Mouse (Mus musculus) natural killer cell, adult 2 months (primary cell): Measurements from ENCODE around the gene Sptbn4.
"Not testable (repeated sequence)": the region's sequence is repeated elsewhere in the genome, so short reads cannot be mapped to it uniquely, and the experiment has no call there.

Source experiments
- DNase-seq, 2 experiments: peaks; one replicate each; pipeline ENCODE4 v3.0.0; 2022; ENCODE audit warnings: low spot score in 2 of 2

Gene Sptbn4

DNA sequence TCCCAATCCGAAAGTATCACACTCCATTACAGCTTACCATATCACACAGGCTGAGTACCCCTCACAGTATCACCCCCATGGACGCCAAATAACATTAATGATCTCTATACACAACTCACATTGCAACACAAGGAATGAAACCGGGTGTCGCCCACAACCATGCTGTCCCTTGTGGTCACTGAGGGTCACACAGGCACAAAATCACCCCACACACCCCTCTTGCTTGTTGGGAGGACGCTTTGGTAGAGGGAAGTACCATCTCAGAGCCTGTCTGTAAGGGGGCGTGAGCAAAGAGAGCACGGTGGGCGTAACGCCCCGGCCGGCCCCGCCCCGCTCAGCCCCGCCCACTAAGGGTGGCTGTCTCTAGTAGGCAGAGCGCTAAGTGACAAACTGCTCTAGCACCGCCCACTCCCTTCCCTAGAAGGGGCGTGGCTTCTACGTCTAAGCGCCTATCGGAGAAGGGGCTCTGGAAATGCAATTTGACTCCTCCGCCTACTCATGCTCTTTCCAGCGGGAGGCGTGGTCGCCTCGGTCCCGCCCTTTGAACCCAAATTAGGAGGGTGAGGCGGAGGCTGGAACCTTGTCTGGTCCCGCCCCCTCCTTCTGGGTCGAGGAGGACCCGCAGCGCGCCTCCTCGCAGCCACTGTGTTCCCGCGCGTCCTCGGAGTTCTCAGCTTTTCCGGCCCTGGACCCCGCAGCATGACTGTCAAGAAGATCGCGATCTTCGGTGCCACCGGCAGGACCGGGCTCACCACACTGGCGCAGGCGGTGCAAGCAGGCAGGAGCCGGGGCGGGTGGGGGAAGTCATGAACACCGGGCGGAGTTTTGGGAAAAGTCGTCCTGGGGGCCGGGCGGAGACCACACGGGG is at the start of gene Sptbn4, which contains the start of gene Blvrb:
Gene Sptbn4 (minus strand): TSS at position 268 of the 868 bp plus-strand sequence.
Gene Blvrb (plus strand): TSS at position 560 of the 868 bp plus-strand sequence.
- DNase-seq: peak; percentile 97 to 99

DNA sequence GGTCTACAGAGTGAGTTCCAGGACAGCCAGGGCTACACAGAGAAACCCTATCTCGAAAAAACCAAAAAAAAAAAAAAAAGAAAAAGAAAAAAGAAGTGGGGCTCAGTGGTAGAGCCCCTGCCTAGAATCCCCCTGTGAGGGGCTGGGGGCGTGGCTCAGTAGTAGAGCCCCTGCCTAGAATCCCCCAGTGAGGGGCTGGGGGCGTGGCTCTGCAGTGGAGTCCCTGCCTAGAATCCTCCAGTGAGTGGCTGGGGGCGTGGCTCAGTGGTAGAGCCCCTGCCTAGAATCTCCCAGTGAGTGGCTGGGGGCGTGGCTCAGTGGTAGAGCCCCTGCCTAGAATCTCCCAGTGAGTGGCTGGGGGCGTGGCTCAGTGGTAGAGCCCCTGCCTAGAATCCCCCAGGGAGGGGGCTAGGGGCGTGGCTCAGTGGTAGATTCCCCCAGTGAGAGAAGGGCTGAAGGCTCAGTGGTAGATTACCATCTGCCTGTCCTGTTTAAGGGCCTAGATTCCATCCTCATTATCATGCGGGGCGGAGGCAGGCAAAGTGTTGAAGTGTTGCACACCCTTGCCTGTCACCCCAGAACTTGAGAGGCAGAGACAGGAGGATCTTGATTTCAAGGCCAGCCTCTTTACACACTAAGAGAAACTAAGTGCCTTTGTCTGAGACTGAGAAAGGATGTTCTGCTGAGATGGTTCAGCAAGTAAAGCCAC is 47.3 kb upstream of the Sptbn4 start:
- not testable (repeated sequence) for DNase-seq

DNA sequence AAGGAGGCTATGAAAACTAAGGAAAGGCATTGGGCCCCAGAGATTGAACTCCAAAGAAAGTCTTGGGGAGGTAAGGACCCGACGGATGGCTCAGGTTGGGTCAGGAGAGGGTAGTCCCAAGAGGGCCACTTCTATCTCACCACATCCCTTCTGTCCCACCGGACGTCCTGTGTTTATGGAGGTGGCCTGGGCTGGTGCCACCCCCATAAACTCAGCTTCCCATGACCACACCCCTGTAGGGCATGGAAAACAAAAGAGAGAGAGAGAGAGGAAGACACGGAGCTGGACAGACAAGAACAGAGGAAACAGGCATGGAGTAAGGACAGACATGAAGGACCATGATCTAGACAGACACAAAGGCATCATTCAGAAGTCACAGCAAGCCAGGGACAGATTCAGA is 46.0 kb upstream of the Sptbn4 start:
- DNase-seq: no peak

DNA sequence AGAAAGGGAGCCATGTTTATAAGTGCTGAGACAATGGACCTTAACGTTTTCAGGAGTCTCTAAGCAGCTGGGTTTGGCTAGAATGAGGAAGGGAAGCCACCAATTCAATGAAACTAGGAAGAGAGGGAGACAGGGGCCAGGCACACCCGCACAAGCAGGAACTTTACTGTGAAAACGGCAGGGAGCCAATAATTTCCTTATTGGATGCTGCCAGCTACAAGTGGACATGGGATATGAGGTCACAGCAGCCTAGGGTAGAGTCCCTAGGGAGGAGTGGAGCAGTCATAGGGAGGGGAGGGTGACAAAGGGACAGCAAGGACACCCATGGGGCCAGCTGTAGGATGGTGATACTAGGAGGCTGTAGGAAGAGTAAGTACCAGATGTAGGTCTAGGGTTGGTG is 45.5 kb upstream of the Sptbn4 start:
- DNase-seq: no peak

DNA sequence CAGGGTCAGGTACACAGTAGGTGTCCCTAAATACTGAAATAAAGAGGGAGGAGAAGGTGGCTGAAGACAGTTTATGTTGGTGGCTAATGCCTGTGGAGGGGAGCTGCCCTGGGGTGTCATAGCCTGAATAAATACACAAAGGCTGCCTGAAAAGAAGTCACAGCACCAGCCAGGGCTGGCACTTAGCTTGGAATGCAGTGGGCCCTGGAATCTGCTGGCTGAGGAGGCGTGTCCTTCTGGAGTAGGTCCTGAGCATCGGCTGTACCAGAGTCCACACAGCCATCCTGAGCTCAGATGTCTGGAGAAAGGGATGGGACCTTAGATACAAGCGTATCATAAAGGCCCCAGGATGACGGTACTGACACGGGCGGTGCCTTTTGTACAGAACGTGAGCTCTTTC is 44.4 kb upstream of the Sptbn4 start:
- DNase-seq: no peak

- peak; percentile 85 to 88 for DNase-seq
These were observed 43.2 kb upstream of the Sptbn4 start for GRCm38 (mm10) chr7:27490543-27491329.

DNA sequence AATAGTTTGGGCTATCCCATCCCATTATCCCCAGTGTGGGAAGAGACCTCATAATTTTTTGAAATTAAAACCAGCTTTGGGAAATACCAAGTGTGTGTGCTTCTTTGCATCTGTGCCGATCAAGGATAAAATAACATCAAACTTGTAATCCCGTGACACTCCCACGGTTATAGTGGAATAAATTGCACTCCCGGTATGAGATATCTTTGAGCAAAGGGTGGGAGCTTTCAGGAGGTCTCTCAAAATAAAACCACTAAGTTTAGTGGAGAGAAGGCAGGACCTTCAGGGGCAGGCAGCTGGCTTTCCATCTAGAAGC is 42.7 kb upstream of the Sptbn4 start:
- DNase-seq: no peak

- no peak for DNase-seq
These were observed 41.9 kb upstream of the Sptbn4 start for GRCm38 (mm10) chr7:27489270-27489869.

DNA sequence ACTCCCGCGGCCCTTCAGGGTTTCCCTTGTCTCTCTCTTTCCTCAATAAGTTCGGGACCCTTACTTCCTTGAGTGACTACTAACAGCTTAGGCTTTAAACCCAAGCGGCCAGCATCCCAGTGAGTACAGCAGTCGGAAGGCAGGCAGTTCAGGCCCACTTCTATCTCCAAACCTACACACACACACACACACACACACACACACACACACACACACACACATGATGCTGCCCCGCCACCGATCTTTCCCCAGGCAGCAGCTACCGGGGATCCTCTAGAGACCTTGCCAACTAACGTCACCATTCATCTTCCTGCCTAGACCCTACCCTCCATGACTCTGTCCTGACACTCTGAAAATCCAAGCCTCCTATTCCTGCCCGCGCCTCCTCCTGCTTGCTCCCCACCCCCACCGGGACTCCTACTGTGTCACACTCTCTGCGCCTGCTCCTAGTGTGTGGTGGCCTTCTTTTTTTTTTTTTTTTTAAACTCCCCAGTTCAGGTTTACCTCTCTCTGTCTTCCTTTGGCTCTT is 40.3 kb upstream of the Sptbn4 start:
- DNase-seq: peak in 1 of 2 experiments; percentile 16

DNA sequence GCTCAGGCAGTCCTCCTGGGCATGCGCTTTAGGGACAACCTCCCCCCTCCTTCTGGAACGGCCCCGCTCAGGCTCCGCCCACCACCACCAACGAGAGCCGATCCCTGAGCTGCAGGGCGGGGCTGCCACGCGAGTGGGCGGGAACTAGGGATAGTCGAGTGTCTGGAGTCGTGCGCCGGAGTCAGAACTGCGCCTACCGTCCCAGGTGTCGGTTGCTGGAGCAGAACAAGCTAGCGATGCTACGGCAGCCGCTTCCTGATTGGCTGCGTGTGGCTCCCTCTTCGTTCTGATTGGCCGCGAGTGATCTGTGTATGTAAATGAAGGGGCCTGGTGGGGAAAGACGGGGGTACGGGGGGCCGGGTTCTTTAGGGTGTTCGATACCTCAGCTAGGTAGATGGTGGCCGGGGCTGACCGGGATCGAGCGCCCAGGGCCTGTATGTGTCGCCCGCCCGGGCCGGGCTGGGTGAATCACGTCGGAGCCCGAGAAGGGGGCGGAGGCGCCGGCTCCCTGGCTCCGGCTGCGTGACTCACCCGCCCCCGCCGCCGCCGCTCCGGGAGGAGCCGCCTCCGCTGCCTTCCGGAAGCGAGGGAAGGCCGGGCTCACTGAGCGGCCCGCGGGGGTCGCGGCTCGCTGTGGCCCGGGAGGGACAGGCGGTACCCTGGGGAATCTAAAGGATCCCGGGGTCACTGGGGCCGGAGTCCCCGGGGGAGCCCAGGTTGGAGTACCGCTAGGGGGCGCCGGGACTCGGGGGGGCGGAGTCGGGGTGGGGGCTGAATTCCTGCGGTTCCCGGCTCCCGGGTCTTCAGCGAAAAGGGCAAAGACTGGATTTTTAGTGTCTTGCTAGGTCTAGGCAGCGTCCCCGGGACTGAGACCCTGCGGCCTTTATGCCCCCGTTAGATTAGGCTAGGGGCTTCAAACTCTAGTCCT is 39.5 kb upstream of the Sptbn4 start, which contains the start of gene Sertad1:
Gene Sertad1 (plus strand): TSS at position 141 of the 928 bp plus-strand sequence.
- DNase-seq: peak; percentile 100

GRCm38 (mm10) chr7:27486102-27486769 is 38.8 kb upstream of the Sptbn4 start:
- no peak for DNase-seq

DNA sequence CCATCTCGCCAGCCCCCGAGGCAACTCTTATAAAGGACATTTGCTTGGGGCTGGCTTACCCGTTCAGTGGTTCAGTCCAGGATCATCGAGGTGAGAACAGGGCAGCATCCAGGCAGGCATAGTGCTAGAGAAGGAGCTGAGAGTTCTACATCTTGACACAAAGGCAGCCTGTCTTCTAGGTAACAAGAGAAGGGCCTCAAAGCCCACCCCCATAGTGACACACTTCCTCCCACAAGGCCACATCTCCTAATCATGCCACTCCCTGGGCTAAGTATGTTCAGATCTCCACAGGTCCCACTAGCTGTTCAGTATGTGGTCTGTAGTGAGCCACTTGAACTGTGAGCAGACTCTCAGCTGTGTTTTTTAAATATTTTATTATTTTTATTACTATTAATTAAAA is 36.4 kb upstream of the Sptbn4 start:
- DNase-seq: no peak

DNA sequence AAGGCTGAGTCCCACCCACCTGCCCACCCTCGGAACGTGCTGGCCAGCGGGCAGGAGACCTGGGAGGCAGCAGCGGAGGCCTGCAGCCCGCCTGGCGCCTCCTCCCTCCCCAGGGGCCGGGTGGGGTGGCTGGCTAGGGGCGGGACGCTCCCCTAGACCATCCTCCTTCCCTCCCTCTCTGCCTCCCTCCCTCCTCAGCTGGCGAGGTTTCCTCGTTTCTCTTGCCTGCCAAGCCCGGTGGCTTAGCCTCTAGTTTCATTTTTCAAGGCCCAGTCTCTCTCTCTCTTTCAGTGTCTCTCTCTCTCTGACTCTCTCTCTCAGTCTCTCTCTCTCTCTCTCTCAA is 34.1 kb upstream of the Sptbn4 start:
- peak; percentile 54 to 57 for DNase-seq

DNA sequence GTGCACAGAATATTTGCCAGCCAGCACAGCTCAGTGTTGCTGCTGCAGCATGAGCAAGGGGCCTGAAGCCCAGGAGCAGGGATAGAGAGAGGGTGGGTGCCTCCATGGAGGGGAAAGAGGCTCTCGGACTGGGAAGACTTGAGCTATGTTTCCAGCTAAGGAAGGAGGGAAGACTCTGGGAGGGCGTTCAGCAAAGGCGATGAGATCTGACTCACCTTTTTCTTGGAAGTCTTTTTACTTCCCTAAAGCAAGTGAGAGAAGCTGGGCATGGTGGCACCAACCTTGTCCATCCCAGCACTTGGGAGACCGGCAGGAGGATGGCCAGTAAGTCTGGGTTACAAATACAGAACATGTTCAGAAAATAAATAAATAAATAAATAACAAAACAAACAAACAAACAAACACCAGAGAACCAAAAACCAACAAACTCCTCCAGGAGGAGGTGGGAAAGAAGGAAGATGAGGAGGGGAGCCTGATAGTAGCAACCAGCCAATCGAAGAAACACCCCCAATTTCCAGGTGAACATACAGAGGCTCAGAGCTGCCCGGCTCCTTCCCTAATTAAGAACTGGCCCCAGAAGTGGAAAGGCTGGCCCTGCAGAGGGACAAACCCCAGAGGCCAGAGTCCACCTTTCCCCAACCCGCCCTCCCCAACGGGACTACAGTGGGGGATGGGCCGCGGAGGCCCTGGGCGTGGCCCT is 33.6 kb upstream of the Sptbn4 start:
- no peak for DNase-seq

DNA sequence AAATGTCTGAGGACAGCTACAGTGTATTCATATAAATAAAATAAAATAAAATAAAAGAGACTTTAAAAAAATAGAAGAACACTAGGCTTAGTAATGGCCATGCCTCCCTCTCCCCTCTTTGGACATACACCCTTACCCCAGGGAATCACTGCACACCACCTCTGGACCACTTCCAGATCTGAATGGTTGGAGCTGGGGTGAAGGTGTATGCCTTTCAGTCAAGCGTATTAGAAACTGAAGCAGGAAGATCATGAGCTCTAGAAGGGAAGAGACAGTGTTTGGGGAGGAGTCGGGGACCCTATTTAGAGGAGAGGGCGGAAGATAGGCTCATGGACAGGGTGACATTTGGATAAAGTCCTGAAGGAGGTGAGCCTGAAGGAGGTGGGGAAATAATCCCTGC is 33.0 kb upstream of the Sptbn4 start:
- DNase-seq: no peak

DNA sequence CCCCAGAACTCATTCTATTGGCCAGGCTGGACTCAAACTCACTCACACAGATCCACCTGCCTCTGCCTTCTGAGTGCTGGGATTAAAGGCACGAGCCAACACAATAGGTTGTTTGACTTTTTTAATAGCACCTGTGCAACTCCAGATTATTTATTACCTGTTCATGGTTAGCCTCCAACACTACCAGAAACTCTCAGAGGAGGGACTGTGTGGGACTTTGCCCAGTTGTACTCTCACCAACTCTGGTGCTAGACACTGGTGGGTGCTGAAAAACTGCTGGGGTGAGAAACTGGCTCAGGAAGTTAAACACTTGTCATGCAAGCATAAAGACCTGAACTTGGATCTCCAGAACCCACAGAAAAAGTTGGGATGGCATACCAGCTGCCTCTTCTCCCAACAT is 32.3 kb upstream of the Sptbn4 start:
- DNase-seq: no peak

- no peak for DNase-seq
These were observed 31.1 kb upstream of the Sptbn4 start for GRCm38 (mm10) chr7:27478561-27478960.

DNA sequence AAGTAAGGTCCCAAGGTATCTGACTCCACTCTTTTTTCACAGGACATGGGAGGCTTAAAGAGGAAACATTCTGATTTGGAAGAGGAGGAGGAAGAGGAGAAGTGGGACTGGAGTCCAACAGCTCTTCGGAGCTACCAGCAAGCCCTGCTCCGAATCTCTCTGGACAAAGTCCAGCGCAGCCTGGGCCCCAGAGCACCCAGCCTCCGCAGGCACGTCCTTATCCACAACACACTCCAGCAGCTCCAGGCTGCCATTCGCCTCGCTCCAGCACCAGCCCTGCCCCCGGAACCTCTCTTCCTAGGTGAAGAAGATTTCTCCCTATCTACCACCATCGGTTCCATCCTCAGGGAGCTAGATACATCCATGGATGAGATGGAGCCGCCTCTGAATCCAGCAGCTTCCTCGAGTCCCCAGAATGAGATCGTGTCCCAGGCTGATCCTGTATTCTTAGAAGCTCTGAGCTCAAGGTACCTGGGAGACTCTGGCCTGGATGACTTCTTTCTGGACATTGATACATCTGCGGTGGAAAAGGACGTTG is 28.7 kb upstream of the Sptbn4 start:
- no peak for DNase-seq

DNA sequence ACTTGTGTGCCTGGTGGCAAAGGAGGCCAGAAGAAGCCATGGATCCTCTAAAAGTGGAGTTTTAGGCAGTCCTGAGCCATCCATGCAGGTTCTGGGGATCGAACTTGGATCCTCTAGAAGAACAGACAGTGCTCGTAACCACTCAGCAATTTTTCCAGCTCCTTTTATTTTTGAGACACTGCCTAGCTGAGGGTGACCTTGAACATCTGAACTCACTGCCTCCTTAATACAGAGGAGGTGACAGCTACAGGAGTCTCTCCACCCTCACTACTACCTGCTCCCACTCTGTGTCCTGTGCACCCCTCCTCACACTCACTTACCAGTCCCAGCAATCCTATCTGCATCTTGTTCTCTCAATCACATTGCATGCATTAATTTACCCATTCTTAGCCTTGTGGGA is 28.1 kb upstream of the Sptbn4 start:
- DNase-seq: no peak
